Mouse (Mus musculus) heart, postnatal 0 days (tissue): ENCODE measurements around the gene 1110004F10Rik.

Experiments
- CTCF ChIP-seq: IDR thresholded peaks from 2 replicates; pipeline ENCODE4 v1.5.1; 2016; ENCODE audit warnings: antibody characterized with exemption, control low read depth, low read depth
- EP300 ChIP-seq: IDR thresholded peaks from 2 replicates; pipeline ENCODE4 v1.6.1; 2016; ENCODE audit warnings: antibody characterized with exemption, low read depth

- TF ChIP-seq CTCF = no peak
- TF ChIP-seq EP300 = no peak
Measured at GRCm38 (mm10) chr7:116124057-116124456, 84.9 kb downstream of the 1110004F10Rik start.
